10 mouse cellular contexts compared by ENCODE assay signal in genomic region chr9:67760991-67761390, GRCm38 (mm10). TPM values are rescaled to one million over a fixed set of nuclear protein-coding genes. Genes with fewer than 3 reads are reported as not detected.
DNase-seq lines count a peak whose midpoint lies in the region; ATAC-seq lines count a peak whose summit lies in the region.
"Had no signal": no experiment of that assay in that cellular context is flagged by ENCODE, and none has a peak within 500 bp of the region (broad histone marks: within the 10 kb centered on the region; RNA-seq: fewer than 3 reads in every experiment).

No protein-coding gene starts in this region.

- peaks cover 4% of the 10 kb centered on the region; the same call in 1 of the 2 replicates for H3K4me1 ChIP-seq in kidney, embryonic 14.5 days (ENCODE audit: control insufficient read depth, insufficient read depth, low read length)
- peaks cover 17% of the 10 kb centered on the region for H3K4me1 ChIP-seq in embryonic facial prominence, embryonic 12.5 days
- peaks cover 13% of the 10 kb centered on the region for H3K4me1 ChIP-seq in hindbrain, embryonic 12.5 days
- H3K4me1 ChIP-seq in midbrain, embryonic 13.5 days (replicated peaks) = peaks cover 17% of the 10 kb centered on the region

- no peaks in the 10 kb centered on the region for H3K36me3 ChIP-seq in kidney, embryonic 14.5 days (ENCODE audit: control insufficient read depth, insufficient read depth, low read length)
- no peaks in the 10 kb centered on the region for H3K36me3 ChIP-seq in embryonic facial prominence, embryonic 12.5 days
- no peaks in the 10 kb centered on the region for H3K36me3 ChIP-seq in hindbrain, embryonic 12.5 days
- H3K36me3 ChIP-seq in midbrain, embryonic 13.5 days = no peaks in the 10 kb centered on the region

- peak overlapping the region; percentile 58 for H3K4me3 ChIP-seq in kidney, embryonic 14.5 days (ENCODE audit: low read length)
- peak overlapping the region; percentile 62 for H3K4me3 ChIP-seq in embryonic facial prominence, embryonic 12.5 days
- H3K4me3 ChIP-seq in hindbrain, embryonic 12.5 days = peak overlapping the region; percentile 68; the same call in 1 of the 2 replicates
- peak overlapping the region; percentile 61 for H3K4me3 ChIP-seq in midbrain, embryonic 13.5 days (replicated peaks)

- no peak for ATAC-seq in kidney, embryonic 14.5 days (ENCODE audit: low FRiP score, low TSS enrichment)
- no peak for ATAC-seq in embryonic facial prominence, embryonic 12.5 days (ENCODE audit: insufficient number of reproducible peaks, insufficient read depth, low FRiP score, low TSS enrichment)
- no peak for ATAC-seq in hindbrain, embryonic 12.5 days (ENCODE audit: low FRiP score)
- no peak for ATAC-seq in midbrain, embryonic 13.5 days

- WGBS in kidney, embryonic 14.5 days = 68% methylated on average over 6 of the region's 6 CpGs
- 65% methylated on average over 6 of the region's 6 CpGs for WGBS in embryonic facial prominence, embryonic 12.5 days
- 64% methylated on average over 6 of the region's 6 CpGs for WGBS in hindbrain, embryonic 12.5 days
- 60% methylated on average over 6 of the region's 6 CpGs for WGBS in midbrain, embryonic 13.5 days

- peaks cover 15% of the 10 kb centered on the region for H3K27me3 ChIP-seq in kidney, embryonic 14.5 days (ENCODE audit: control insufficient read depth, insufficient read depth, low read length)
- peaks cover 22% of the 10 kb centered on the region for H3K27me3 ChIP-seq in embryonic facial prominence, embryonic 12.5 days
- H3K27me3 ChIP-seq in hindbrain, embryonic 12.5 days = peaks cover 26% of the 10 kb centered on the region
- H3K27me3 ChIP-seq in midbrain, embryonic 13.5 days = peaks cover 25% of the 10 kb centered on the region

- no peak overlapping the region for H3K27ac ChIP-seq in kidney, embryonic 14.5 days (ENCODE audit: low read depth, low read length)
- H3K27ac ChIP-seq in embryonic facial prominence, embryonic 12.5 days = no peak overlapping the region
- no peak overlapping the region for H3K27ac ChIP-seq in hindbrain, embryonic 12.5 days
- H3K27ac ChIP-seq in midbrain, embryonic 13.5 days = no peak overlapping the region

- no peaks in the 10 kb centered on the region; the same call in 1 of the 2 replicates for H3K9me3 ChIP-seq in kidney, embryonic 14.5 days (ENCODE audit: control insufficient read depth, low read length)
- H3K9me3 ChIP-seq in embryonic facial prominence, embryonic 12.5 days = no peaks in the 10 kb centered on the region
- no peaks in the 10 kb centered on the region for H3K9me3 ChIP-seq in hindbrain, embryonic 12.5 days (replicated peaks)
- no peaks in the 10 kb centered on the region for H3K9me3 ChIP-seq in midbrain, embryonic 13.5 days

- no peak for DNase-seq in kidney, postnatal 14 days
- no peak for DNase-seq in ovary, postnatal 36 days (ENCODE audit: low spot score)
- no peak for DNase-seq in cerebellum, postnatal 36 days
- no peak for DNase-seq in layer of hippocampus, postnatal 36 days

- peak overlapping the region; percentile 98; the same call in 1 of the 2 replicates for H3K4me2 ChIP-seq in kidney, embryonic 14.5 days (replicated peaks; ENCODE audit: low read depth, low read length)
- peak overlapping the region; percentile 94 for H3K4me2 ChIP-seq in embryonic facial prominence, embryonic 12.5 days (replicated peaks)
- peak overlapping the region; percentile 94 for H3K4me2 ChIP-seq in hindbrain, embryonic 12.5 days (replicated peaks)
- H3K4me2 ChIP-seq in midbrain, embryonic 13.5 days (replicated peaks) = peak overlapping the region; percentile 90

- H3K9ac ChIP-seq in kidney, embryonic 14.5 days (ENCODE audit: low read depth, low read length) = no peak overlapping the region
- 0 out of 2 replicates have a peak overlapping the region, but pooled peaks have one; percentile 61 for H3K9ac ChIP-seq in embryonic facial prominence, embryonic 12.5 days
- H3K9ac ChIP-seq in hindbrain, embryonic 12.5 days = peak overlapping the region; percentile 71; the same call in 1 of the 2 replicates
- peak overlapping the region; percentile 79; the same call in 1 of the 2 replicates for H3K9ac ChIP-seq in midbrain, embryonic 13.5 days (replicated peaks)

RNA-seq across cellular contexts. Expression of gene C2cd4b, which starts 1.8 kb away (rescaled TPM):
- polyA plus RNA-seq in kidney, embryonic 14.5 days (2014; fragmentation: Nextera tagmentation; extraction: Ambion mirVana) = 0.35 and 0.57 TPM in 2 replicates
- 0.29 and 0.35 TPM in 2 replicates for polyA plus RNA-seq in embryonic facial prominence, embryonic 12.5 days (2016; fragmentation: Nextera tagmentation; extraction: Ambion mirVana)
- polyA plus RNA-seq in hindbrain, embryonic 12.5 days (2016; fragmentation: Nextera tagmentation; extraction: Ambion mirVana) = 0.33 and 0.52 TPM in 2 replicates
- 0.20 and 0.44 TPM in 2 replicates for polyA plus RNA-seq in midbrain, embryonic 13.5 days (2015; fragmentation: Nextera tagmentation; extraction: Ambion mirVana)
- 1 to 10 TPM; 5.5 to 8.1 TPM for total RNA-seq in layer of hippocampus, postnatal 36 days (2021)
- total RNA-seq: common myeloid progenitor, adult 5-6 weeks; hematopoietic stem cell, adult 5-6 weeks had no signal
